Mouse (Mus musculus): ENCODE measurements around the gene Gm20388. TPM values are rescaled to one million over a fixed set of nuclear protein-coding genes. Genes with fewer than 3 reads are reported as not detected.
A peak's percentile ranks its signal among the peaks of the same experiment; 100 is the strongest.
"Not testable (repeated sequence)": the region's sequence is repeated elsewhere in the genome, so short reads cannot be mapped to it uniquely, and the experiment has no call there.

Gm20388 gene
- polyA plus RNA-seq, 1 experiment from 2014 or later: 8.3 TPM

- Histone ChIP-seq H3K4me1 (replicated peaks; ENCODE audit: control insufficient read depth, insufficient read depth, low read length) (no peaks in the 10 kb centered on the region), H3K4me2 (ENCODE audit: low read length) (no peak overlapping the region), H3K27ac (ENCODE audit: low read depth) (no peak overlapping the region), H3K4me3 (ENCODE audit: low read depth, low read length) (no peak overlapping the region), H3K36me3 (ENCODE audit: control insufficient read depth, insufficient read depth, low read length) (no peaks in the 10 kb centered on the region), H3K9ac (ENCODE audit: low read length) (no peak overlapping the region), H3K9me3 (ENCODE audit: control insufficient read depth, low read length) (no peaks in the 10 kb centered on the region), H3K27me3 (replicated peaks; ENCODE audit: control insufficient read depth, insufficient read depth, low read length) (no peaks in the 10 kb centered on the region)
- no peak for ATAC-seq (replicated peaks; ENCODE audit: low FRiP score, low TSS enrichment, low read depth)
- no peak for DNase-seq (ENCODE audit: low spot score)
- WGBS: 89% methylated on average over 6 of the region's 6 CpGs
Measured at GRCm38 (mm10) chr8:124176133-124176532, 4265.5 kb downstream of the Gm20388 start.

- ATAC-seq (replicated peaks; ENCODE audit: low FRiP score, low TSS enrichment, low read depth); H3K27me3 ChIP-seq (replicated peaks; ENCODE audit: control insufficient read depth, insufficient read depth, low read length); H3K4me3 ChIP-seq (ENCODE audit: low read depth, low read length); H3K27ac ChIP-seq (ENCODE audit: low read depth); DNase-seq (ENCODE audit: low spot score); H3K4me2 ChIP-seq (ENCODE audit: low read length); H3K9ac ChIP-seq (ENCODE audit: low read length); H3K4me1 ChIP-seq (replicated peaks; ENCODE audit: control insufficient read depth, insufficient read depth, low read length); H3K9me3 ChIP-seq (ENCODE audit: control insufficient read depth, low read length); H3K36me3 ChIP-seq (ENCODE audit: control insufficient read depth, insufficient read depth, low read length): not testable (repeated sequence)
- WGBS: 100% methylated on average over 1 of the region's 1 CpGs
Measured at GRCm38 (mm10) chr8:124177092-124177491, 4266.5 kb downstream of the Gm20388 start.

GRCm38 (mm10) chr8:124180681-124181445 is 4270.2 kb downstream of the Gm20388 start:
- no peak overlapping the region for H3K9ac ChIP-seq (ENCODE audit: low read length)
- DNase-seq (ENCODE audit: low spot score) (no peak), ATAC-seq (replicated peaks; ENCODE audit: low FRiP score, low TSS enrichment, low read depth) (no peak)
- no peak overlapping the region for H3K27ac ChIP-seq (ENCODE audit: low read depth)
- H3K9me3 ChIP-seq (ENCODE audit: control insufficient read depth, low read length): no peaks in the 10 kb centered on the region
- H3K27me3 ChIP-seq (replicated peaks; ENCODE audit: control insufficient read depth, insufficient read depth, low read length): no peaks in the 10 kb centered on the region
- WGBS: 68% methylated on average over 5 of the region's 5 CpGs
- peaks cover 9% of the 10 kb centered on the region for H3K4me1 ChIP-seq (replicated peaks; ENCODE audit: control insufficient read depth, insufficient read depth, low read length)
- H3K4me2 ChIP-seq (ENCODE audit: low read length): no peak overlapping the region
- no peaks in the 10 kb centered on the region for H3K36me3 ChIP-seq (ENCODE audit: control insufficient read depth, insufficient read depth, low read length)
- H3K4me3 ChIP-seq (ENCODE audit: low read depth, low read length): no peak overlapping the region

GRCm38 (mm10) chr8:124181751-124182150 is 4271.1 kb downstream of the Gm20388 start:
- Histone ChIP-seq H3K9me3 (ENCODE audit: control insufficient read depth, low read length) (no peaks in the 10 kb centered on the region), H3K9ac (ENCODE audit: low read length) (no peak overlapping the region), H3K36me3 (ENCODE audit: control insufficient read depth, insufficient read depth, low read length) (no peaks in the 10 kb centered on the region), H3K27me3 (replicated peaks; ENCODE audit: control insufficient read depth, insufficient read depth, low read length) (no peaks in the 10 kb centered on the region), H3K27ac (ENCODE audit: low read depth) (no peak overlapping the region), H3K4me1 (replicated peaks; ENCODE audit: control insufficient read depth, insufficient read depth, low read length) (peaks cover 9% of the 10 kb centered on the region), H3K4me3 (ENCODE audit: low read depth, low read length) (no peak overlapping the region), H3K4me2 (ENCODE audit: low read length) (no peak overlapping the region)
- WGBS: 57% methylated on average over 5 of the region's 5 CpGs
- no peak for DNase-seq (ENCODE audit: low spot score)
- no peak for ATAC-seq (replicated peaks; ENCODE audit: low FRiP score, low TSS enrichment, low read depth)

- H3K27ac ChIP-seq (ENCODE audit: low read depth): 0 out of 2 replicates have a peak overlapping the region, but pooled peaks have one; percentile 24
- ATAC-seq (replicated peaks; ENCODE audit: low FRiP score, low TSS enrichment, low read depth): 0 out of 2 replicates have a peak, but pooled peaks have one; percentile 40
Measured at GRCm38 (mm10) chr8:124182224-124182623, 4271.6 kb downstream of the Gm20388 start.

GRCm38 (mm10) chr8:124184078-124184477 is 4273.4 kb downstream of the Gm20388 start:
- no peak for DNase-seq (ENCODE audit: low spot score)
- no peak for ATAC-seq (replicated peaks; ENCODE audit: low FRiP score, low TSS enrichment, low read depth)
- H3K27ac ChIP-seq (ENCODE audit: low read depth): no peak overlapping the region
- no peaks in the 10 kb centered on the region for H3K27me3 ChIP-seq (replicated peaks; ENCODE audit: control insufficient read depth, insufficient read depth, low read length)
- 63% methylated on average over 3 of the region's 3 CpGs for WGBS
- no peak overlapping the region for H3K4me3 ChIP-seq (ENCODE audit: low read depth, low read length)
- no peaks in the 10 kb centered on the region for H3K9me3 ChIP-seq (ENCODE audit: control insufficient read depth, low read length)
- no peak overlapping the region for H3K4me2 ChIP-seq (ENCODE audit: low read length)
- peaks cover 9% of the 10 kb centered on the region for H3K4me1 ChIP-seq (replicated peaks; ENCODE audit: control insufficient read depth, insufficient read depth, low read length)
- H3K36me3 ChIP-seq (ENCODE audit: control insufficient read depth, insufficient read depth, low read length): no peaks in the 10 kb centered on the region
- no peak overlapping the region for H3K9ac ChIP-seq (ENCODE audit: low read length)

More at GRCm38 (mm10) chr8:124182224-124182623, 4271.6 kb downstream of the Gm20388 start:
- 35% methylated on average over 13 of the region's 13 CpGs for WGBS
- no peak overlapping the region for H3K9ac ChIP-seq (ENCODE audit: low read length)
- H3K4me1 ChIP-seq (replicated peaks; ENCODE audit: control insufficient read depth, insufficient read depth, low read length): peaks cover 9% of the 10 kb centered on the region
- no peak overlapping the region for H3K4me2 ChIP-seq (ENCODE audit: low read length)
- no peak overlapping the region for H3K4me3 ChIP-seq (ENCODE audit: low read depth, low read length)
- DNase-seq (ENCODE audit: low spot score): no peak
- H3K36me3 ChIP-seq (ENCODE audit: control insufficient read depth, insufficient read depth, low read length): no peaks in the 10 kb centered on the region
- H3K27me3 ChIP-seq (replicated peaks; ENCODE audit: control insufficient read depth, insufficient read depth, low read length): no peaks in the 10 kb centered on the region
- H3K9me3 ChIP-seq (ENCODE audit: control insufficient read depth, low read length): no peaks in the 10 kb centered on the region

- WGBS: 76% methylated on average over 2 of the region's 2 CpGs
- DNase-seq (ENCODE audit: low spot score) (no peak), ATAC-seq (replicated peaks; ENCODE audit: low FRiP score, low TSS enrichment, low read depth) (no peak)
- Histone ChIP-seq H3K4me2 (ENCODE audit: low read length) (no peak overlapping the region), H3K9ac (ENCODE audit: low read length) (no peak overlapping the region), H3K9me3 (ENCODE audit: control insufficient read depth, low read length) (no peaks in the 10 kb centered on the region), H3K4me3 (ENCODE audit: low read depth, low read length) (no peak overlapping the region), H3K4me1 (replicated peaks; ENCODE audit: control insufficient read depth, insufficient read depth, low read length) (peaks cover 9% of the 10 kb centered on the region), H3K27me3 (replicated peaks; ENCODE audit: control insufficient read depth, insufficient read depth, low read length) (no peaks in the 10 kb centered on the region), H3K36me3 (ENCODE audit: control insufficient read depth, insufficient read depth, low read length) (no peaks in the 10 kb centered on the region), H3K27ac (ENCODE audit: low read depth) (no peak overlapping the region)
Measured at GRCm38 (mm10) chr8:124184507-124184906, 4273.9 kb downstream of the Gm20388 start.

GRCm38 (mm10) chr8:124185081-124185480 is 4274.4 kb downstream of the Gm20388 start:
- H3K4me3 ChIP-seq (ENCODE audit: low read depth, low read length): no peak overlapping the region
- no peak overlapping the region for H3K27ac ChIP-seq (ENCODE audit: low read depth)
- ATAC-seq (replicated peaks; ENCODE audit: low FRiP score, low TSS enrichment, low read depth): no peak
- no peak overlapping the region for H3K4me2 ChIP-seq (ENCODE audit: low read length)
- 84% methylated on average over 6 of the region's 6 CpGs for WGBS
- no peak overlapping the region for H3K9ac ChIP-seq (ENCODE audit: low read length)
- peaks cover 9% of the 10 kb centered on the region for H3K4me1 ChIP-seq (replicated peaks; ENCODE audit: control insufficient read depth, insufficient read depth, low read length)
- H3K36me3 ChIP-seq (ENCODE audit: control insufficient read depth, insufficient read depth, low read length): no peaks in the 10 kb centered on the region
- no peak for DNase-seq (ENCODE audit: low spot score)
- no peaks in the 10 kb centered on the region for H3K9me3 ChIP-seq (ENCODE audit: control insufficient read depth, low read length)
- H3K27me3 ChIP-seq (replicated peaks; ENCODE audit: control insufficient read depth, insufficient read depth, low read length): no peaks in the 10 kb centered on the region

GRCm38 (mm10) chr8:124190388-124190787 is 4279.7 kb downstream of the Gm20388 start:
- Histone ChIP-seq H3K27me3 (replicated peaks; ENCODE audit: control insufficient read depth, insufficient read depth, low read length) (no peaks in the 10 kb centered on the region), H3K36me3 (ENCODE audit: control insufficient read depth, insufficient read depth, low read length) (no peaks in the 10 kb centered on the region), H3K9ac (ENCODE audit: low read length) (no peak overlapping the region), H3K4me1 (replicated peaks; ENCODE audit: control insufficient read depth, insufficient read depth, low read length) (no peaks in the 10 kb centered on the region), H3K27ac (ENCODE audit: low read depth) (no peak overlapping the region), H3K9me3 (ENCODE audit: control insufficient read depth, low read length) (no peaks in the 10 kb centered on the region), H3K4me2 (ENCODE audit: low read length) (no peak overlapping the region), H3K4me3 (ENCODE audit: low read depth, low read length) (no peak overlapping the region)
- ATAC-seq (replicated peaks; ENCODE audit: low FRiP score, low TSS enrichment, low read depth) (no peak), DNase-seq (ENCODE audit: low spot score) (no peak)
- WGBS: 77% methylated on average over 7 of the region's 7 CpGs
